Mouse (Mus musculus) myocyte (in vitro differentiated cells): ENCODE results near the gene Fam89a.

Experiments
- CEBPB ChIP-seq: IDR thresholded peaks from 2 replicates; pipeline ENCODE4 v1.6.1; 2011; ENCODE audit warnings: mild to moderate bottlenecking, moderate library complexity; ENCODE audit not compliant: poor library complexity, insufficient read depth, severe bottlenecking
- E2F4 ChIP-seq: IDR thresholded peaks from one replicate; pipeline ENCODE4 v1.6.1; 2011; ENCODE audit warnings: mild to moderate bottlenecking, control low read depth, moderate library complexity; ENCODE audit not compliant: insufficient read depth
- MAX ChIP-seq: IDR thresholded peaks from one replicate; pipeline ENCODE4 v1.6.1; 2011; ENCODE audit warnings: low read depth, mild to moderate bottlenecking, control low read depth
- MYOD1 ChIP-seq, 3 experiments: IDR thresholded peaks; one replicate each; pipeline ENCODE4 v1.6.1; 2011; ENCODE audit warnings: control low read depth in 2 of 3, low read depth in 2 of 3, mild to moderate bottlenecking in 2 of 3, moderate library complexity in 1 of 3; ENCODE audit not compliant: insufficient read length in 2 of 3, control insufficient read depth in 1 of 3
- MYOG ChIP-seq, 3 experiments: IDR thresholded peaks; one replicate each; pipeline ENCODE4 v1.6.1; 2011; ENCODE audit warnings: control low read depth in 2 of 3, low read depth in 2 of 3, mild to moderate bottlenecking in 2 of 3; ENCODE audit not compliant: insufficient read length in 2 of 3, control insufficient read depth in 1 of 3, insufficient read depth in 1 of 3
- POLR2A ChIP-seq: IDR thresholded peaks from one replicate; pipeline ENCODE4 v1.6.1; 2011; ENCODE audit warnings: low read depth, mild to moderate bottlenecking, control low read depth, moderate library complexity; ENCODE audit not compliant: insufficient read length
- REST ChIP-seq: IDR thresholded peaks from one replicate; pipeline ENCODE4 v1.6.1; 2011; ENCODE audit warnings: mild to moderate bottlenecking, control low read depth, moderate library complexity; ENCODE audit not compliant: insufficient read depth, insufficient read length
- SRF ChIP-seq: IDR thresholded peaks from one replicate; pipeline ENCODE4 v1.6.1; 2011; ENCODE audit warnings: low read depth; ENCODE audit not compliant: control insufficient read depth, insufficient read length
- TCF12 ChIP-seq: IDR thresholded peaks from one replicate; pipeline ENCODE4 v1.6.1; 2011; ENCODE audit warnings: mild to moderate bottlenecking, control low read depth; ENCODE audit not compliant: poor library complexity, insufficient read depth, severe bottlenecking
- TCF3 ChIP-seq: IDR thresholded peaks from one replicate; pipeline ENCODE4 v1.6.1; 2011; ENCODE audit warnings: low read depth, control low read depth; ENCODE audit not compliant: insufficient read length
- USF1 ChIP-seq: IDR thresholded peaks from one replicate; pipeline ENCODE4 v1.6.1; 2011; ENCODE audit warnings: low read depth, mild to moderate bottlenecking, control low read depth, moderate library complexity

GRCm38 (mm10) chr8:124735371-124735911 is 16.2 kb downstream of the Fam89a start:
- TF ChIP-seq TCF12 = no peak
- TF ChIP-seq POLR2A = no peak
- no peak for TF ChIP-seq E2F4
- no peak for TF ChIP-seq MAX
- TF ChIP-seq USF1 = no peak
- no peak for TF ChIP-seq REST
- TF ChIP-seq MYOG (IDR thresholded peaks at IDR 0.05; ENCODE audit: control insufficient read depth in 1 of 3, insufficient read depth in 1 of 3, insufficient read length in 2 of 3, low read depth in 2 of 3) = no peak
- no peak for TF ChIP-seq MYOD1 (IDR thresholded peaks at IDR 0.05; ENCODE audit: control insufficient read depth in 1 of 3, insufficient read length in 2 of 3, low read depth in 2 of 3)
- no peak for TF ChIP-seq CEBPB
- no peak for TF ChIP-seq TCF3
- TF ChIP-seq SRF = no peak
